Mouse (Mus musculus): Measurements from ENCODE around the gene Mvb12a. TPM values are rescaled to one million over a fixed set of nuclear protein-coding genes. Genes with fewer than 3 reads are reported as not detected.
"Not testable (repeated sequence)": the region's sequence is repeated elsewhere in the genome, so short reads cannot be mapped to it uniquely, and the experiment has no call there.

Mvb12a gene
- polyA plus RNA-seq, 1 experiment from 2014 or later, result 129 TPM

DNA sequence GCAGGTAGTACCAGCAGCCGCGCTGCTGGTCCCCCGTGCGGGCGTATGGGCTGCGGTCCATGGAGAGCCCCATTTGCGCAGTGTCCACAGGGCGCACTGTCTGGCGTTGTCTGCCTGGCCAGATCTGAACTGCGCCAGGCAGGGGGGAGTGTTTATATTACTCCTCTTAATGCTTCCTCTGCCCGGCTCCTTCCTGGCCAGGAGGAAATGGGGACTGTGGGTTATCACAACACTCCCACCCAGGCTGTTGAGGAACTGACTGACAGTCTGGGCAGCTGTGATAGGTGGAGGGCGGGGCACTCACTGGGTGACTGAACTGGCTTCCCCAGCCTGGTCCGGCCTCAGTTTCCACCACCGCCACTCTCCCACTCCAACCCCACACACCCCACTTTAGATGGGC lies 31.1 kb upstream of the Mvb12a start, which contains the start of gene Plvap:
Gene Plvap (minus strand): TSS at position 109 of the 400 bp plus-strand sequence.
- WGBS, result 20% methylated on average over 14 of the region's 14 CpGs
- peak within 1 kb of the TSS; percentile 37; the same call in 1 of the 2 replicates for H3K9ac ChIP-seq (ENCODE audit: low read depth, low read length)
- peak within 1 kb of the TSS; percentile 30 for H3K4me3 ChIP-seq (replicated peaks; ENCODE audit: low read depth, low read length)
- peak within 1 kb of the TSS; percentile 40 for H3K4me2 ChIP-seq (ENCODE audit: low read length)
- peaks cover 17% of the 10 kb centered on the region; the same call in 1 of the 2 replicates for H3K27me3 ChIP-seq (ENCODE audit: insufficient read depth, low read length)
- H3K9me3 ChIP-seq (replicated peaks; ENCODE audit: low read length), result no peaks in the 10 kb centered on the region
- no peak for TF ChIP-seq CTCF (IDR thresholded peaks at IDR 0.05; ENCODE audit: low read depth)
- H3K36me3 ChIP-seq (ENCODE audit: insufficient read depth, low read length), result no peaks in the 10 kb centered on the region
- DNase-seq (ENCODE audit: low spot score), result peak; percentile 53
- peak within 1 kb of the TSS; percentile 50; the same call in 1 of the 2 replicates for H3K27ac ChIP-seq
- ATAC-seq (replicated peaks; ENCODE audit: low FRiP score, low read depth), result no peak; the same call in 1 of the 2 replicates
- H3K4me1 ChIP-seq (replicated peaks; ENCODE audit: insufficient read depth, low read length), result 0 out of 2 replicates have a peak, but pooled peaks cover 6% of the 10 kb centered on the region

DNA sequence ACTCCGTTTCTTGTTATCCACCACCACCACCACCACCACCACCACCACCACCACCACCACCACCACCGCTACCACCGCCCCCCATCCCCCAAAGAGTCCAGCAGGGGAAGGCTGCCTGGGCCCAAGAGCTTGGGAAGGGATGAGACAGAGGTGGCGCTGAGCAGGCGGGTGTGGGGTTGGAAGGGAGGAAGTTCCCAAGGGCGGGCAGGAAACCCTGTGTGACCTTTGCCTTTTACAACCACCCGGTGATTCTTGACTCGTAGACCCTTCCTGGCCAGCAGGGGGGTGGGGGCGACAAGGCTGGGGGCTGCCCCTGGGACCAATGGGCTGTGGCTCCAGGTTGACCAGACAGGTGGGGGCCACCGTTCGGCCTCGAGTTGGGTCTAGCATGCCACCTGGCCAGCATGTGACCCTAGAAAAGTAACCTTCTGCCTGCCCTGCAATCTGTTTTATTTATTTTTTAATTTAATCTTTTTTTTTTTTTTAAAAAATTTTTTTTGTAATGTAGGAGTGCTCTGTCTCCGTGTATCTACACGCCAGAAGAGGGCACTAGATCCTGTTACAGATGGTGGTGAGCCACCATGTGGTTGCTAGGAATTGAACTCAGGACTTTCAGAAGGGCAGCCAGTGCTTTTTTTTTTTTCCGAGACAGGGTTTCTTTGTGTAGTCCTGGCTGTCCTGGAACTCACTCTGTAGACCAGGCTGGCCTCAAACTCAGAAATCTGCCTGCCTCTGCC lies 29.5 kb upstream of the Mvb12a start:
- 65% methylated on average over 14 of the region's 15 CpGs for WGBS
- no peak for ATAC-seq (replicated peaks; ENCODE audit: low FRiP score, low read depth)
- Histone ChIP-seq H3K27me3 (ENCODE audit: insufficient read depth, low read length) (peaks cover 6% of the 10 kb centered on the region; the same call in 1 of the 2 replicates), H3K4me2 (ENCODE audit: low read length) (no peak overlapping the region), H3K9me3 (replicated peaks; ENCODE audit: low read length) (no peaks in the 10 kb centered on the region), H3K36me3 (ENCODE audit: insufficient read depth, low read length) (no peaks in the 10 kb centered on the region), H3K27ac (peak overlapping the region; percentile 42; the same call in 1 of the 2 replicates), H3K4me1 (replicated peaks; ENCODE audit: insufficient read depth, low read length) (no peaks in the 10 kb centered on the region), H3K9ac (ENCODE audit: low read depth, low read length) (no peak overlapping the region), H3K4me3 (replicated peaks; ENCODE audit: low read depth, low read length) (no peak overlapping the region)
- no peak for DNase-seq (ENCODE audit: low spot score)
- TF ChIP-seq CTCF (IDR thresholded peaks at IDR 0.05; ENCODE audit: low read depth), result no peak

DNA sequence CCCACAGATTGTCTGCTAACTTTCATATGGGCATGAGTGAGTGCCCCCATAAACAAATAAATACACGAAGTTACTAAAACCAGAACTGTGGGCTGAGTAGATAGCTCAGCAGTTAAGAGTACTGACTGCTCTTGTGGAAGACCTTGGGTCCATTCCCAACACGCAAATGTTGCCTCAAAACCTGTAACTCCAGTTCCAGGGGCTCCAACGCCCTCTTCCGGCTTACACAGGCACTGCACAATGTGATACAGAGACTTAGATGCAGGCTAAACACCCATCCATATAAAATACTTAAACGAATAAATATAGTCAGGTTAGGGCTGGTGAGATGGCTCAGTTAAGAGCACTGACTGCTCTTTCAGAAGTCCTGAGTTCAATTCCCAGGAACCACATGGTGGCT lies 27.7 kb upstream of the Mvb12a start:
- no peaks in the 10 kb centered on the region for H3K36me3 ChIP-seq (ENCODE audit: insufficient read depth, low read length)
- H3K4me3 ChIP-seq (replicated peaks; ENCODE audit: low read depth, low read length), result no peak overlapping the region
- 75% methylated on average over 5 of the region's 5 CpGs for WGBS
- ATAC-seq (replicated peaks; ENCODE audit: low FRiP score, low read depth) (no peak), DNase-seq (ENCODE audit: low spot score) (no peak)
- H3K9ac ChIP-seq (ENCODE audit: low read depth, low read length), result no peak overlapping the region
- H3K9me3 ChIP-seq (replicated peaks; ENCODE audit: low read length), result no peaks in the 10 kb centered on the region
- TF ChIP-seq CTCF (IDR thresholded peaks at IDR 0.05; ENCODE audit: low read depth), result no peak
- H3K4me2 ChIP-seq (ENCODE audit: low read length), result no peak overlapping the region
- H3K4me1 ChIP-seq (replicated peaks; ENCODE audit: insufficient read depth, low read length), result no peaks in the 10 kb centered on the region
- H3K27ac ChIP-seq, result no peak overlapping the region
- no peaks in the 10 kb centered on the region for H3K27me3 ChIP-seq (ENCODE audit: insufficient read depth, low read length)

DNA sequence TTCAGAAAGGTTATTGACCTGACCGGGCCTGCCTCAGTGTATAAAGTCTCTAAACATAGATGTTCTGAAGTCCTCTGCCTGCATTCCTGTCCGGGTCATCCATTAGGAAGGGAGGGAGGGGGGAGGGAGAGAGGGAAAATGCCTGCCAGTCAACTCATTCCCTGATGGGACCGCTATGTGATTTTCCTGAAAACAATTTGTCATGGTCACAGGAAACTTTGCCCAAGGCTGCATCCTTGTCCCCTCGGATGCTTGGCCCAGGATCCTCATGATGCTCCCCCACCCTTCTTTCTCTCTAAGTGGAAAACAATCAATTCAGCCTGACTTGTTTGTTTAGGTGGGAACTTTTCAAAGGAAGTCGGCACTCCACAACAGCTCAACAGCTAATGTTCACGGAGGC lies 25.9 kb upstream of the Mvb12a start:
- no peaks in the 10 kb centered on the region for H3K36me3 ChIP-seq (ENCODE audit: insufficient read depth, low read length)
- H3K27ac ChIP-seq, result no peak overlapping the region

DNA sequence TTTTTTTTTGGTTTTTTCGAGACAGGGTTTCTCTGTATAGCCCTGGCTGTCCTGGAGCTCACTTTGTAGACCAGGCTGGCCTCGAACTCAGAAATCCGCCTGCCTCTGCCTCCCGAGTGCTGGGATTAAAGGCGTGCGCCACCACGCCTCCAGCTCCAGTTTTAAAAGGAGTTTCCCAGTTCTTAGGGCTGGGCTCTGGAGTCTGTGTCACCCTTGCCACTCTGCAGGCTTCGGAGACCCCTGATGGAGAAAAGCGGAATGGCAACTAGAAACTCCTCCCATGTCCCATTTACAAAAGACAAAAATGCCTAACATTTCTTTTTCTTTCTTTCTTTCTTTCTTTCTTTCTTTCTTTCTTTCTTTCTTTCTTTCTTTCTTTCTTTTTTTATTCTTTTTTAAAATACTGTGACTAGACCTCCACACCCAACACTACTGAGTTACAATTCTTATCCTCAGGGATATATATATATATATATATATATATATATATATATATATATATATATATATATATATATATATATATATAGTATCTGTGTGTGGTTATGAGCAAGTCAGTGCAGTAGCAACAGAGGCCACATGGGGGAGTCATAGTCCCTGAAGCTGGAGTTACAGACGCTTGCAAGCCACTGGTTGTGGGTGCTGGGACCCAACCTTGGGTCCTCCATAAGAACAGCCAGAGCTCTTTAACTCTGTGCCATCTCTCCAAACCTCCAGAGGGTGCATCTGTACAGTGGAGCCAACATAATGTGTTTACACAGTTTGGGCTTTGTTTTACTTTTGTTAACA lies 23.5 kb upstream of the Mvb12a start:
- DNase-seq (ENCODE audit: low spot score), result peak; percentile 90
- not testable (repeated sequence) for H3K4me1 ChIP-seq (replicated peaks; ENCODE audit: insufficient read depth, low read length); H3K27ac ChIP-seq; H3K9ac ChIP-seq (ENCODE audit: low read depth, low read length); H3K36me3 ChIP-seq (ENCODE audit: insufficient read depth, low read length); H3K4me3 ChIP-seq (replicated peaks; ENCODE audit: low read depth, low read length); H3K9me3 ChIP-seq (replicated peaks; ENCODE audit: low read length); H3K4me2 ChIP-seq (ENCODE audit: low read length); ATAC-seq (replicated peaks; ENCODE audit: low FRiP score, low read depth); H3K27me3 ChIP-seq (ENCODE audit: insufficient read depth, low read length)
- TF ChIP-seq CTCF (IDR thresholded peaks at IDR 0.05; ENCODE audit: low read depth), result peak; percentile 75
- WGBS, result 41% methylated on average over 9 of the region's 10 CpGs

More for the DNA sequence above, 25.9 kb upstream of the Mvb12a start:
- WGBS, result 11% methylated on average over 6 of the region's 6 CpGs
- H3K9ac ChIP-seq (ENCODE audit: low read depth, low read length), result no peak overlapping the region
- H3K4me1 ChIP-seq (replicated peaks; ENCODE audit: insufficient read depth, low read length), result no peaks in the 10 kb centered on the region
- H3K27me3 ChIP-seq (ENCODE audit: insufficient read depth, low read length), result no peaks in the 10 kb centered on the region
- ATAC-seq (replicated peaks; ENCODE audit: low FRiP score, low read depth) (no peak), DNase-seq (ENCODE audit: low spot score) (peak; percentile 47)
- no peak overlapping the region for H3K4me3 ChIP-seq (replicated peaks; ENCODE audit: low read depth, low read length)
- TF ChIP-seq CTCF (IDR thresholded peaks at IDR 0.05; ENCODE audit: low read depth), result no peak
- H3K4me2 ChIP-seq (ENCODE audit: low read length), result no peak overlapping the region
- no peaks in the 10 kb centered on the region for H3K9me3 ChIP-seq (replicated peaks; ENCODE audit: low read length)

DNA sequence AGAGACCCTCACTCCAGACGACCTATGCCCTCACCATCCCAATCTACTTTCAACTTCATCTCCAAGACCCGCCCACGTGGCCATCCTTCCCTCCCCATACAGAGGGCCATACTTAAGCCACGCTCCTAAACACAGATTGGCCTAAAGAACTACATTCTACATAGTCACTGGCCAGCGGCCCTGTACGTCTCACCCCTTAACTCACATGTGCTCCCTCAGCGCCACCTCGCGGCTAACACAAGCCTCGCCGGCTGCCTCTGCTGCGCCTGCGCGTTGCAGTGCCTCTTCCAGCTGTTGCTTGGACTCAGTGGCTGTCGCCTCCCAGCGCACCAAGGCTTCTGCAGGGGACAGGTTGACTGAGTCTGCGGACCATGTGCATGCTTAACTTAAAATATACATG lies 21.1 kb upstream of the Mvb12a start:
- Histone ChIP-seq H3K27me3 (ENCODE audit: insufficient read depth, low read length) (no peaks in the 10 kb centered on the region), H3K4me2 (ENCODE audit: low read length) (peak overlapping the region; percentile 27; the same call in 1 of the 2 replicates), H3K9me3 (replicated peaks; ENCODE audit: low read length) (no peaks in the 10 kb centered on the region), H3K36me3 (ENCODE audit: insufficient read depth, low read length) (no peaks in the 10 kb centered on the region), H3K9ac (ENCODE audit: low read depth, low read length) (no peak overlapping the region), H3K4me3 (replicated peaks; ENCODE audit: low read depth, low read length) (no peak overlapping the region), H3K4me1 (replicated peaks; ENCODE audit: insufficient read depth, low read length) (peaks cover 6% of the 10 kb centered on the region; the same call in 1 of the 2 replicates), H3K27ac (no peak overlapping the region)
- WGBS, result 6% methylated on average over 17 of the region's 17 CpGs
- TF ChIP-seq CTCF (IDR thresholded peaks at IDR 0.05; ENCODE audit: low read depth), result peak; percentile 99
- ATAC-seq (replicated peaks; ENCODE audit: low FRiP score, low read depth) (peak; percentile 94), DNase-seq (ENCODE audit: low spot score) (peak; percentile 98)
